6 mouse cellular contexts compared by ENCODE assay signal in genomic region chr10:52896724-52897123, GRCm38 (mm10).
DNase-seq lines count a peak whose midpoint lies in the region; ATAC-seq and TF ChIP-seq lines count a peak whose summit lies in the region.
"Not testable (repeated sequence)": the region's sequence is repeated elsewhere in the genome, so short reads cannot be mapped to it uniquely, and the experiment has no call there.

No protein-coding gene starts in this region.

- not testable (repeated sequence) for H3K27me3 ChIP-seq in CH12.LX (replicated peaks); stomach, postnatal 0 days (ENCODE audit: control insufficient read depth, insufficient read depth, low read length)

- TF ChIP-seq POLR2A in CH12.LX (IDR thresholded peaks at IDR 0.05; ENCODE audit: low read depth, low read length), result not testable (repeated sequence)

- not testable (repeated sequence) for H3K9me3 ChIP-seq in CH12.LX (replicated peaks; ENCODE audit: low read length); stomach, postnatal 0 days (ENCODE audit: control insufficient read depth, low read length)

- not testable (repeated sequence) for TF ChIP-seq EP300 in CH12.LX (IDR thresholded peaks at IDR 0.05; ENCODE audit: low read length); stomach, postnatal 0 days (optimal IDR thresholded peaks at IDR 0.05)

- DNase-seq in 416B (ENCODE audit: low read depth) (peak; percentile 39), CH12.LX (ENCODE audit: extremely low read depth) (peak; percentile 35), ES-CJ7 (ENCODE audit: low read depth, low spot score) (peak; percentile 63), R1 (ENCODE audit: low read depth, low spot score) (peak; percentile 60), ZHBTc4 (ENCODE audit: low read depth, low spot score) (peak; percentile 62)
- not testable (repeated sequence) for DNase-seq in stomach, postnatal 0 days (ENCODE audit: low spot score)

- in situ Hi-C loops in CH12.LX (cut with MboI; ENCODE audit: low pct_ligation_motif_present, low pct_unique_long_range_greater_than_20kb, low sequenced_read_pairs), result not testable (repeated sequence)

- not testable (repeated sequence) for TF ChIP-seq RAD21 in CH12.LX (IDR thresholded peaks at IDR 0.05; ENCODE audit: low read depth, low read length)

- dilution Hi-C loops in CH12.LX (cut with MboI; ENCODE audit: extremely low pct_ligation_motif_present, extremely low pct_unique_long_range_greater_than_20kb, low sequenced_read_pairs), result not testable (repeated sequence)

- 0 out of 2 replicates have a peak, but pooled peaks have one; percentile 40 for ATAC-seq in stomach, postnatal 0 days (ENCODE audit: low FRiP score, low TSS enrichment)

- H3K4me2 ChIP-seq in CH12.LX (ENCODE audit: insufficient read depth, low read depth, poor library complexity, severe bottlenecking); stomach, postnatal 0 days (replicated peaks; ENCODE audit: low read depth): not testable (repeated sequence)

- H3K9ac ChIP-seq in CH12.LX (ENCODE audit: insufficient read depth, low read depth); stomach, postnatal 0 days (ENCODE audit: low read length): not testable (repeated sequence)

- H3K27ac ChIP-seq in CH12.LX (ENCODE audit: insufficient read depth, low read depth); stomach, postnatal 0 days (replicated peaks): not testable (repeated sequence)

- TF ChIP-seq CTCF in CH12.LX (conservative IDR thresholded peaks at IDR 0.05 in 1 of 2, IDR thresholded peaks at IDR 0.05 in 1 of 2; ENCODE audit: low read depth in 2 of 2, low read length in 2 of 2); stomach, postnatal 0 days (IDR thresholded peaks at IDR 0.05; ENCODE audit: low read depth): not testable (repeated sequence)

- not testable (repeated sequence) for H3K4me3 ChIP-seq in CH12.LX (replicated peaks in 1 of 3; ENCODE audit: low read depth in 2 of 3, low read length in 2 of 3, poor library complexity in 1 of 3); stomach, postnatal 0 days (ENCODE audit: low read depth, low read length)

- H3K79me2 ChIP-seq in CH12.LX (replicated peaks; ENCODE audit: control insufficient read depth, extremely low read depth, insufficient read depth, poor library complexity, severe bottlenecking), result not testable (repeated sequence)

- not testable (repeated sequence) for H3K4me1 ChIP-seq in CH12.LX (ENCODE audit: control insufficient read depth in 1 of 2, insufficient read depth in 2 of 2); stomach, postnatal 0 days (replicated peaks; ENCODE audit: control insufficient read depth, insufficient read depth)

- not testable (repeated sequence) for H3K36me3 ChIP-seq in CH12.LX (replicated peaks in 1 of 2; ENCODE audit: control insufficient read depth in 1 of 2, insufficient read depth in 1 of 2, low read length in 1 of 2); stomach, postnatal 0 days (ENCODE audit: control insufficient read depth, insufficient read depth, low read length)
